Mouse (Mus musculus): ENCODE measurements around the gene Cacna1c.
"Not testable (repeated sequence)": the region's sequence is repeated elsewhere in the genome, so short reads cannot be mapped to it uniquely, and the experiment has no call there.

DNA sequence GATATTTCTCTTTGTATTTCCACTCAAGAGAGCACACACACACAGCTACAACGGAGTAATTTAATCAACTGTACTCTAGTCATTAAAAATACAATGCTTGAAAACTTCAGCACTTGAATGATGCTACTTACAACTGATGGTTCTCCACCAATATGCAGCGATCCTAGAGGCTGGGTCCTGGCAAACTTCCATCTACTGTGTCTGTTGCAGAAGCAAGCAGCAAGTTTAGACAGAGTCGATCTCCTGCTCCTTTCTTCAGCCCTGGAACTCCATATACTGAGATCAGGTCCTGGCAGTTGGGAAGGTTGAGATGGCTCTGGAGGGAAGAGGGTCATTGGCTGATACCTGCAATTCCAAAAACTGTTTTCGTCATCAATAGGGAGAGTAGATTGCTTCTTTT is 617.5 kb downstream of the Cacna1c start:
- TF ChIP-seq CTCF (IDR thresholded peaks at IDR 0.05; ENCODE audit: low read depth, low read length); POLR2A (IDR thresholded peaks at IDR 0.05; ENCODE audit: insufficient read depth, low read length): not testable (repeated sequence)

Measured in ES-Bruce4 (cell line).